Comparison of ENCODE assay signal across 11 mouse cellular contexts in genomic region chr8:69396196-69396595, GRCm38 (mm10). TPM values are rescaled to one million over a fixed set of nuclear protein-coding genes. Genes with fewer than 3 reads are reported as not detected.
DNase-seq lines count a peak whose midpoint lies in the region; ATAC-seq and TF ChIP-seq lines count a peak whose summit lies in the region.
"Had no signal": no experiment of that assay in that cellular context is flagged by ENCODE, and none has a peak within 500 bp of the region (broad histone marks: within the 10 kb centered on the region; RNA-seq: fewer than 3 reads in every experiment).

No protein-coding gene starts in this region.

- no peak overlapping the region for H3K4me3 ChIP-seq in forebrain, postnatal 0 days (ENCODE audit: low read depth, low read length)
- H3K4me3 ChIP-seq in forebrain, embryonic 13.5 days = no peak overlapping the region
- peak overlapping the region; percentile 70; the same call in 1 of the 2 replicates for H3K4me3 ChIP-seq in lung, embryonic 14.5 days (ENCODE audit: low read depth, low read length)
- no peak overlapping the region for H3K4me3 ChIP-seq in intestine, postnatal 0 days (ENCODE audit: low read depth, low read length)
- H3K4me3 ChIP-seq in neural tube, embryonic 15.5 days (replicated peaks) = no peak overlapping the region

- no peak overlapping the region; the same call in 1 of the 2 replicates for H3K27ac ChIP-seq in forebrain, postnatal 0 days (ENCODE audit: low read depth, low read length)
- H3K27ac ChIP-seq in forebrain, embryonic 13.5 days = no peak overlapping the region
- no peak overlapping the region for H3K27ac ChIP-seq in lung, embryonic 14.5 days (ENCODE audit: low read depth)
- no peak overlapping the region for H3K27ac ChIP-seq in intestine, postnatal 0 days (ENCODE audit: low read depth, low read length)
- no peak overlapping the region for H3K27ac ChIP-seq in neural tube, embryonic 15.5 days (replicated peaks)

- no peak for DNase-seq in forebrain, postnatal 0 days
- DNase-seq in lung, embryonic 14.5 days = no peak
- no peak for DNase-seq in lung, postnatal 36 days
- no peak for DNase-seq in urinary bladder, postnatal 36 days (ENCODE audit: low spot score in 2 of 2)
- DNase-seq in cerebellum, adult 9-10 months = no peak

- H3K4me2 ChIP-seq in forebrain, postnatal 0 days (ENCODE audit: low read depth) = peak overlapping the region; percentile 65; the same call in 1 of the 2 replicates
- H3K4me2 ChIP-seq in forebrain, embryonic 13.5 days = no peak overlapping the region
- peak overlapping the region; percentile 61 for H3K4me2 ChIP-seq in lung, embryonic 14.5 days
- H3K4me2 ChIP-seq in intestine, postnatal 0 days (replicated peaks; ENCODE audit: low read depth) = peak overlapping the region; percentile 75
- peak overlapping the region; percentile 69 for H3K4me2 ChIP-seq in neural tube, embryonic 15.5 days

- H3K36me3 ChIP-seq in forebrain, postnatal 0 days (ENCODE audit: insufficient read depth) = no peaks in the 10 kb centered on the region
- H3K36me3 ChIP-seq in forebrain, embryonic 13.5 days (ENCODE audit: poor library complexity, severe bottlenecking) = peaks cover 16% of the 10 kb centered on the region
- H3K36me3 ChIP-seq in lung, embryonic 14.5 days (ENCODE audit: insufficient read depth) = no peaks in the 10 kb centered on the region
- H3K36me3 ChIP-seq in intestine, postnatal 0 days (ENCODE audit: control insufficient read depth, insufficient read depth) = no peaks in the 10 kb centered on the region
- H3K36me3 ChIP-seq in neural tube, embryonic 15.5 days = peaks cover 7% of the 10 kb centered on the region

- ATAC-seq in forebrain, postnatal 0 days = no peak
- ATAC-seq in forebrain, embryonic 13.5 days = no peak
- ATAC-seq in lung, embryonic 14.5 days (ENCODE audit: insufficient read depth) = no peak
- ATAC-seq in intestine, postnatal 0 days = no peak
- no peak for ATAC-seq in neural tube, embryonic 15.5 days (ENCODE audit: low FRiP score)

- no peak for TF ChIP-seq CTCF in forebrain, postnatal 0 days (IDR thresholded peaks at IDR 0.05; ENCODE audit: low read depth)
- TF ChIP-seq CTCF in lung, embryonic 14.5 days (IDR thresholded peaks at IDR 0.05; ENCODE audit: low read depth) = no peak
- no peak for TF ChIP-seq CTCF in intestine, postnatal 0 days (IDR thresholded peaks at IDR 0.05; ENCODE audit: low read depth)

- 0 out of 2 replicates have a peak, but pooled peaks cover 5% of the 10 kb centered on the region for H3K4me1 ChIP-seq in forebrain, postnatal 0 days (ENCODE audit: insufficient read depth)
- peaks cover 24% of the 10 kb centered on the region for H3K4me1 ChIP-seq in forebrain, embryonic 13.5 days
- no peaks in the 10 kb centered on the region for H3K4me1 ChIP-seq in lung, embryonic 14.5 days (ENCODE audit: insufficient read depth)
- H3K4me1 ChIP-seq in intestine, postnatal 0 days (replicated peaks; ENCODE audit: control insufficient read depth, insufficient read depth, low read length) = no peaks in the 10 kb centered on the region
- peaks cover 15% of the 10 kb centered on the region for H3K4me1 ChIP-seq in neural tube, embryonic 15.5 days

- no peak overlapping the region for H3K9ac ChIP-seq in forebrain, postnatal 0 days
- H3K9ac ChIP-seq in forebrain, embryonic 13.5 days = no peak overlapping the region
- H3K9ac ChIP-seq in lung, embryonic 14.5 days = no peak overlapping the region
- H3K9ac ChIP-seq in intestine, postnatal 0 days (ENCODE audit: low read depth, low read length) = peak overlapping the region; percentile 83; the same call in 1 of the 2 replicates
- H3K9ac ChIP-seq in neural tube, embryonic 15.5 days (replicated peaks) = no peak overlapping the region

- WGBS in forebrain, postnatal 0 days = 68% methylated on average over 6 of the region's 6 CpGs
- WGBS in forebrain, embryonic 13.5 days = 82% methylated on average over 6 of the region's 6 CpGs
- 69% methylated on average over 6 of the region's 6 CpGs for WGBS in lung, embryonic 14.5 days
- WGBS in intestine, postnatal 0 days = 57% methylated on average over 6 of the region's 6 CpGs
- WGBS in neural tube, embryonic 15.5 days = 87% methylated on average over 6 of the region's 6 CpGs

- no peaks in the 10 kb centered on the region for H3K27me3 ChIP-seq in forebrain, postnatal 0 days (ENCODE audit: insufficient read depth, low read length)
- no peaks in the 10 kb centered on the region for H3K27me3 ChIP-seq in forebrain, embryonic 13.5 days
- H3K27me3 ChIP-seq in lung, embryonic 14.5 days (ENCODE audit: insufficient read depth, low read length) = no peaks in the 10 kb centered on the region
- no peaks in the 10 kb centered on the region for H3K27me3 ChIP-seq in intestine, postnatal 0 days (replicated peaks; ENCODE audit: control insufficient read depth, insufficient read depth, low read length)
- H3K27me3 ChIP-seq in neural tube, embryonic 15.5 days (replicated peaks) = no peaks in the 10 kb centered on the region

- peaks cover 8% of the 10 kb centered on the region; the same call in 1 of the 2 replicates for H3K9me3 ChIP-seq in forebrain, postnatal 0 days (ENCODE audit: low read length)
- H3K9me3 ChIP-seq in forebrain, embryonic 13.5 days (replicated peaks) = peaks cover 17% of the 10 kb centered on the region
- peaks cover 4% of the 10 kb centered on the region; the same call in 1 of the 2 replicates for H3K9me3 ChIP-seq in lung, embryonic 14.5 days (ENCODE audit: low read depth, low read length)
- H3K9me3 ChIP-seq in intestine, postnatal 0 days (ENCODE audit: control insufficient read depth) = no peaks in the 10 kb centered on the region
- H3K9me3 ChIP-seq in neural tube, embryonic 15.5 days (replicated peaks) = peaks cover 9% of the 10 kb centered on the region

RNA-seq across cellular contexts. Expression of gene Gm9495, which starts 57.2 kb away (rescaled TPM):
- total RNA-seq in forebrain, postnatal 0 days (2014; rRNA removed) = not detected in 2 replicates
- polyA plus RNA-seq in forebrain, postnatal 0 days (2015; fragmentation: Nextera tagmentation; extraction: Ambion mirVana) = not detected in 2 replicates
- polyA plus RNA-seq in forebrain, embryonic 13.5 days (2015; fragmentation: Nextera tagmentation; extraction: Ambion mirVana) = not detected in 2 replicates
- polyA plus RNA-seq in lung, embryonic 14.5 days (2014; fragmentation: Nextera tagmentation; extraction: Ambion mirVana) = not detected in 2 replicates
- not detected in 2 replicates for polyA plus RNA-seq in intestine, postnatal 0 days (2015; fragmentation: Nextera tagmentation; extraction: Ambion mirVana)
- polyA plus RNA-seq in neural tube, embryonic 15.5 days (2015; fragmentation: Nextera tagmentation; extraction: Ambion mirVana) = not detected in 2 replicates
- total RNA-seq: megakaryocyte-erythroid progenitor cell, adult 5-6 weeks had no signal
- polyA plus RNA-seq: C2C12; limb, embryonic 11.5 days had no signal
